Mouse (Mus musculus) myocyte (in vitro differentiated cells): ENCODE results near the gene Psmd1.

ENCODE experiments used
- CEBPB ChIP-seq: IDR thresholded peaks from 2 replicates; pipeline ENCODE4 v1.6.1; 2011; ENCODE audit warnings: mild to moderate bottlenecking, moderate library complexity; ENCODE audit not compliant: poor library complexity, insufficient read depth, severe bottlenecking
- E2F4 ChIP-seq: IDR thresholded peaks from one replicate; pipeline ENCODE4 v1.6.1; 2011; ENCODE audit warnings: mild to moderate bottlenecking, control low read depth, moderate library complexity; ENCODE audit not compliant: insufficient read depth
- MAX ChIP-seq: IDR thresholded peaks from one replicate; pipeline ENCODE4 v1.6.1; 2011; ENCODE audit warnings: low read depth, mild to moderate bottlenecking, control low read depth
- MYOD1 ChIP-seq, 3 experiments: IDR thresholded peaks; one replicate each; pipeline ENCODE4 v1.6.1; 2011; ENCODE audit warnings: control low read depth in 2 of 3, low read depth in 2 of 3, mild to moderate bottlenecking in 2 of 3, moderate library complexity in 1 of 3; ENCODE audit not compliant: insufficient read length in 2 of 3, control insufficient read depth in 1 of 3
- POLR2A ChIP-seq: IDR thresholded peaks from one replicate; pipeline ENCODE4 v1.6.1; 2011; ENCODE audit warnings: low read depth, mild to moderate bottlenecking, control low read depth, moderate library complexity; ENCODE audit not compliant: insufficient read length
- POLR2AphosphoS2 ChIP-seq: IDR thresholded peaks from one replicate; pipeline ENCODE4 v1.6.1; 2011; ENCODE audit warnings: low read depth, control low read depth; ENCODE audit not compliant: insufficient read length
- REST ChIP-seq: IDR thresholded peaks from one replicate; pipeline ENCODE4 v1.6.1; 2011; ENCODE audit warnings: mild to moderate bottlenecking, control low read depth, moderate library complexity; ENCODE audit not compliant: insufficient read depth, insufficient read length
- TCF12 ChIP-seq: IDR thresholded peaks from one replicate; pipeline ENCODE4 v1.6.1; 2011; ENCODE audit warnings: mild to moderate bottlenecking, control low read depth; ENCODE audit not compliant: poor library complexity, insufficient read depth, severe bottlenecking
- TCF3 ChIP-seq: IDR thresholded peaks from one replicate; pipeline ENCODE4 v1.6.1; 2011; ENCODE audit warnings: low read depth, control low read depth; ENCODE audit not compliant: insufficient read length
- USF1 ChIP-seq: IDR thresholded peaks from one replicate; pipeline ENCODE4 v1.6.1; 2011; ENCODE audit warnings: low read depth, mild to moderate bottlenecking, control low read depth, moderate library complexity

DNA sequence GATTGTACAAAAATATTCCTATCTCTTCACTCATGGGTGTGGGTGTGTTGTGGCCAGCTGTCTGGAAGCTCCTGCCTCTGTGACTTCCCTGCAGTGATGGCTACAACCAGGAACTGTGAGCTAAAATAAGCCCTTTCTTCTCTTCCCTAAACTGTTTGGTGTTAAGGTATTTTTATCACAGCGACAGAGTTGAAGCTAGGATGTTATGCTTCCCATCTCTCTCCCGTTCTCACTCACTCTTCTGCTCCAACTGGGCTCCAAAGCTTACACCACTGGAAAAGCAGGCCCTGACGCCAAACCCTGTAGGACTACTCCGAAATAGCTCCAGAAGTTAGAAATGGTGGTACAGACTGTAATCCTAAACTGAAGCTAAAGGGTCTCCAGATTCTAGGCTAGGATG lies 19.1 kb upstream of the Psmd1 start:
- TF ChIP-seq REST (no peak), POLR2A (no peak), TCF3 (no peak), CEBPB (no peak), MAX (no peak), POLR2AphosphoS2 (no peak), USF1 (no peak), E2F4 (no peak), TCF12 (no peak), MYOD1 (IDR thresholded peaks at IDR 0.05; ENCODE audit: control insufficient read depth in 1 of 3, insufficient read length in 2 of 3, low read depth in 2 of 3) (no peak)
